Mouse (Mus musculus) splenic B cell, adult 2 months (primary cell): ENCODE data around the gene Stab1.

ENCODE experiments used
- DNase-seq: peaks from one replicate; pipeline ENCODE4 v3.0.0-alpha.2; 2011; ENCODE audit warnings: low read depth, low spot score
- H3K27me3 ChIP-seq: 2 replicates; pipeline ENCODE4 v1.6.1; 2012; ENCODE audit warnings: mild to moderate bottlenecking, low read length, moderate library complexity, mixed read lengths; ENCODE audit not compliant: control insufficient read depth, poor library complexity, insufficient read depth, severe bottlenecking
- H3K36me3 ChIP-seq: 2 replicates; pipeline ENCODE4 v1.6.1; 2012; ENCODE audit warnings: mild to moderate bottlenecking, low read length, moderate library complexity, mixed read lengths; ENCODE audit not compliant: control insufficient read depth, poor library complexity, insufficient read depth, severe bottlenecking

Stab1 gene

DNA sequence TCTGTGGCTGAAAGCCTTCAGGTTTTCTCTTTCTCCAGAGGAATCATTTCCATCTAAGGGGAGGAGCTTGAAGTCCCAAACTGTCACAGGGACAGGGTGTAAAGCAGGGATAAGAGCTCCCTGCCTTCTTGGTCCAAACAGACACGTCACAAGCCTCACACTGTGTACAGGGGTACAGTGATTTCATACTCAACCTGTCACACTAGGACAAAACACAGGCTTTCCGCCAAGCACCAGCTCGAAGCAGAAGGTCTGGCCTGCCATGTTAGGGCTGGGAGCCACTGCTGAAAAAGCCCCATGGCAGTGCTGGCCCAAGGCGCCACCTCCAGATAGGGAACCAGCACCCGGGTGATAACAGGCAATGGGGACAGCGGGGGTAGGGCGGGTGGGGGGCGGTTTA is 4.4 kb downstream of the Stab1 start:
- no peak for DNase-seq
- Histone ChIP-seq H3K36me3 (no peaks in the 10 kb centered on the region), H3K27me3 (no peaks in the 10 kb centered on the region)

GRCm38 (mm10) chr14:31161638-31162037 is 6.8 kb downstream of the Stab1 start:
- Histone ChIP-seq H3K27me3 (no peaks in the 10 kb centered on the region), H3K36me3 (no peaks in the 10 kb centered on the region)
- DNase-seq, result no peak

GRCm38 (mm10) chr14:31161191-31161590 is 7.2 kb downstream of the Stab1 start:
- Histone ChIP-seq H3K36me3 (no peaks in the 10 kb centered on the region), H3K27me3 (no peaks in the 10 kb centered on the region)
- DNase-seq, result no peak

DNA sequence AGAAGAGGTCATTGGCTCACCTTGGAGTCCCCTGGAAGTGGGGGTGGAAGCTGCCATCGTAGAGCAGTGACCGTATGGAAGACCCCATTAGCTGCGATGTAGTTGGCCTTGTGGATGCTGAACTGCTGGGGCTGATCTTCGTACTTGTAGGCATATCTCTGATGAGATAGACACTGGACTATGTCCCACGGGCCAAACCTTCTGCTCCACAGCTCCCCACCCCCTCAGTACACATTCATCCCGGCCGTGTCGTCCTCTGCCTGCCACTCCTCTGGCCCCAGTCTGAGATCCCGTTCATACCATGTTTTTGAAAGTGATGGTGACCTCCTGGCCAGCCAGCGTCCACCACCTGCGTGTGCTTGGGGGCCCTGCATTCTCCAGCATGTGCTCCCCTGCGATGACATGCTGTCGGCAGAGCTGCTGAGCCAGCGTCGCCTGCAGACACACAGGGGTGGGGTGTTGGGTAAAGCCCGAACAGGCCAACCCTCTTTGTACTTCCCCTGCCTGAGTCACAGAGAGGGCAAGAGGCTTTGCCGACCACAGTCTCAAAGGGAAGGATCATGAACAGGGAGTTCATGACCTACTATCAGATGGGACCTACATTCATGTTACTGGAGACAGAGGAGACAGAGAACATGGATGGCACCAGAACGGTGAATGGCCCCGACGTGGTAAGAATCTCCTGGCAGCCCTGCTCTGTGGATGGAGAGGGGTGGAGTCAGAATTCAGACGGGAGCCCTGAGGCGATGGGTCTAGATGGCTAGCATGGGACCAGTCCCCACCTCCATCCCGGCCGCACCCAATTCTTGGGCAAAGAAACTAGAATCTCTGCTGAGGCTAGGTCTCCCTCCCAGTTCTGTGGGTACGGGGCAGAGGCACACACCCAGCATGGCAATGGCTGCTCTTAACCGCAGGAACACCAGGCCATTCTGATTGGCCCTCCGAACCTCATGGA is 8.0 kb downstream of the Stab1 start:
- H3K27me3 ChIP-seq, result no peaks in the 10 kb centered on the region
- no peak for DNase-seq
- H3K36me3 ChIP-seq, result no peaks in the 10 kb centered on the region

DNA sequence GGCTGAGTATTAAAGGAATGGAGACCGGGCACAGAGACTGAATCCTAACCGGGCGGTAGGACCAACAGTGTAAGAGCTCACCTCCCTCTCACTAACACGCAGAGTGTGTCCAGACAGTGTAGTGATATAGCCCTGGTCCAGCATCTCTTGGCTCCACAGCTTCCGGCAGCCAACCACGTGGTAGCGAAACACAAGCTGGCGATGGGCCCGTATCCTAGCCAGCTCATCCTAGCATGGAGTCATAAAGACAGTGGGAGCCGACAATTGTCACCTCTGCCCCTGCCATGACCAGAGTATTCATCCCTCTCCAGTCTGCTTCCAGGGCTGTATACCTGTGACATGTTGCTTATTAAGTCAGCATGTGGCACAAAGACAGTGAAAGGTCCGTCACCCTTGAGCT is 22.7 kb downstream of the Stab1 start:
- H3K36me3 ChIP-seq, result no peaks in the 10 kb centered on the region
- no peak for DNase-seq
- no peaks in the 10 kb centered on the region for H3K27me3 ChIP-seq

- no peak for DNase-seq
- no peaks in the 10 kb centered on the region for H3K27me3 ChIP-seq
Measured at GRCm38 (mm10) chr14:31141011-31141410, 27.4 kb downstream of the Stab1 start.

GRCm38 (mm10) chr14:31140141-31140540 is 28.3 kb downstream of the Stab1 start:
- no peaks in the 10 kb centered on the region for H3K27me3 ChIP-seq
- DNase-seq, result no peak
- no peaks in the 10 kb centered on the region for H3K36me3 ChIP-seq

More at GRCm38 (mm10) chr14:31141011-31141410, 27.4 kb downstream of the Stab1 start:
- H3K36me3 ChIP-seq, result no peaks in the 10 kb centered on the region

- no peaks in the 10 kb centered on the region for H3K27me3 ChIP-seq
- no peaks in the 10 kb centered on the region for H3K36me3 ChIP-seq
- no peak for DNase-seq
Measured at GRCm38 (mm10) chr14:31139666-31140065, 28.8 kb downstream of the Stab1 start.

- H3K27me3 ChIP-seq, result no peaks in the 10 kb centered on the region
- no peaks in the 10 kb centered on the region for H3K36me3 ChIP-seq
- DNase-seq, result no peak
Measured at GRCm38 (mm10) chr14:31138897-31139429, 29.5 kb downstream of the Stab1 start.

- Histone ChIP-seq H3K36me3 (no peaks in the 10 kb centered on the region), H3K27me3 (no peaks in the 10 kb centered on the region)
- no peak for DNase-seq
Measured at GRCm38 (mm10) chr14:31138219-31138896, 30.1 kb downstream of the Stab1 start.

DNA sequence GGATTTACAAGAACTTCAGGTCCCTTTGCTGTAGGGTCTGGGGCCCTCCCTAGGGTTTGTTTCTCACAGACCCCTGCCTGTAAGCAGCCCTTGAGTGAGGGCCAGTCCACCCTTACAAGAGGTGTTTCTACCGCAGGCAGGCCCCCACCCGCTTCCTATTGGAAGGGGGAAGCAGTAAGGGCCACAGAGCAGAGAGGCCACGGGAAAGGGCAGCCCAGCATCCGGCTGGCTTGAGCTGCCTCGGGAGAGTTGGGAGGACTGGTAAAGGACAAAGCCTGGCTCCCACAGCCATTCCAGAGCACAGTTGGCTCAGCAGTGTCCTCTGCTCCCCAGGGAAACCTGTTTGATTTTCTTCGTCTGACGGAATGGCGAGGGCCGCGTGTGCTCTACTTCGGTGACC is 30.6 kb downstream of the Stab1 start:
- Histone ChIP-seq H3K27me3 (no peaks in the 10 kb centered on the region), H3K36me3 (no peaks in the 10 kb centered on the region)
- no peak for DNase-seq

DNA sequence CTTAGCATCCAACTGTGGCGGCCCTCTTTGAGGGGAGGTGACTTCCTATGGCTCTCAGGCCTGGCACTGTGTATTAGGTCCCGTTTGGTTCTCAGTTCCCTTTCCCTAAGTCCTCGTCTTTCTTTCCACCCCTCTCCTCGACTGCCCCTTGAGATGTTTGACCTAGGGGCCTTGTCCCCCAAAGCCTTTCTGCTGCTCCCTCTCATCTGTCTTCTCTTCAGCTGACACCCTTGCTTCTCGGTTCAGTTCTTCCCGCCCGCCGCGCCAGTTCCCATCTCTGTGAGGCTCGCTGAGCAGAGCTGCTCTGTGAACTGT is 31.2 kb downstream of the Stab1 start:
- no peaks in the 10 kb centered on the region for H3K27me3 ChIP-seq
- H3K36me3 ChIP-seq, result no peaks in the 10 kb centered on the region
- no peak for DNase-seq

- no peaks in the 10 kb centered on the region for H3K27me3 ChIP-seq
- no peak for DNase-seq
- H3K36me3 ChIP-seq, result no peaks in the 10 kb centered on the region
Measured at GRCm38 (mm10) chr14:31136411-31137280, 31.8 kb downstream of the Stab1 start.

GRCm38 (mm10) chr14:31135495-31136410 is 32.7 kb downstream of the Stab1 start:
- Histone ChIP-seq H3K27me3 (no peaks in the 10 kb centered on the region), H3K36me3 (no peaks in the 10 kb centered on the region)
- no peak for DNase-seq
